Mouse (Mus musculus) adrenal gland (tissue): ENCODE measurements around the gene N4bp1.

ENCODE experiments used
- intact Hi-C: fragments of 180-260 bp; cut with DNase I; formaldehyde crosslinking; loops from one replicate; pipeline ENCODE4 v1.15.1; 2025
- long read RNA-seq, 2 experiments: library from polyadenylated mRNA; unstranded; transcript quantifications; one replicate each; pipeline ENCODE4 v2.0.0; 2020; ENCODE audit warnings: borderline replicate concordance in 1 of 2; ENCODE audit not compliant: insufficient replicate concordance in 1 of 2

Gene N4bp1
- long read RNA-seq, experiment 1, partial matches to known transcripts, result 3 of 10 reads
- long read RNA-seq, experiment 1, other reads (novel, unspliced or antisense), result 7 of 10 reads
- long read RNA-seq, experiment 2, full-length matches to known transcripts, result 1 of 8 reads
- long read RNA-seq, experiment 2, partial matches to known transcripts, result 2 of 8 reads
- long read RNA-seq, experiment 2, other reads (novel, unspliced or antisense), result 5 of 8 reads

GRCm38 (mm10) chr8:86884489-86885463 lies at the start of gene N4bp1:
TSS of gene N4bp1 (minus strand) at chr8:86885258.
- intact Hi-C loops, result loop anchor here (5.0 kb wide), 1 partner anchor 32 kb away; no protein-coding TSS in a partner anchor

DNA sequence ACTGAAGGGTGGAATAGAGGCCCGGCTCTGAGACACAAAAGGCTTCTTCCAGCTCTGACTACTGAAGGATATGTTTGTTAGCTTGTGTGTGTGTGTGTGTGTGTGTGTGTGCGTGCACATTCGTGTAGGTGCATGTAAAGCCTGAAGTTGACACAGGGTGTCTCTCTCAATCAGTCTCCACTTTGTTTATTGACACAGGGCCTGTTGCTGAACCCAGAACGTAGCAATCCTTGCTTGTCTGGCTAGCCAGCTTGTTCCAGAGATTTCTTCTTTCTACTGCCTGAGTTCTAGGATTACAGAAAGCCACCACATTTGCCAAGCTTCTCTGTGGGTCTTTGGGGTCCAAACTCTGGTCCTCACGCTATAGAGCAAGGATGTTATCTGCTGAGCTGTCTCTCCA lies 49.8 kb upstream of the N4bp1 start:
- intact Hi-C loops, result loop anchor here (1.0 to 10.0 kb wide), 3 partner anchors 280 to 601 kb away; partner anchors contain the start of gene Cbln1

GRCm38 (mm10) chr8:86934393-86934792 lies 49.3 kb upstream of the N4bp1 start:
- intact Hi-C loops, result loop anchor here (1.0 to 10.0 kb wide), 3 partner anchors 280 to 602 kb away; partner anchors contain the start of gene Cbln1

- intact Hi-C loops, result loop anchor here (1.0 to 10.0 kb wide), 3 partner anchors 281 to 602 kb away; partner anchors contain the start of gene Cbln1
Observed at GRCm38 (mm10) chr8:86933898-86934297, 48.8 kb upstream of the N4bp1 start.

GRCm38 (mm10) chr8:86926237-86926636 lies 41.2 kb upstream of the N4bp1 start:
- intact Hi-C loops, result no loop called here

DNA sequence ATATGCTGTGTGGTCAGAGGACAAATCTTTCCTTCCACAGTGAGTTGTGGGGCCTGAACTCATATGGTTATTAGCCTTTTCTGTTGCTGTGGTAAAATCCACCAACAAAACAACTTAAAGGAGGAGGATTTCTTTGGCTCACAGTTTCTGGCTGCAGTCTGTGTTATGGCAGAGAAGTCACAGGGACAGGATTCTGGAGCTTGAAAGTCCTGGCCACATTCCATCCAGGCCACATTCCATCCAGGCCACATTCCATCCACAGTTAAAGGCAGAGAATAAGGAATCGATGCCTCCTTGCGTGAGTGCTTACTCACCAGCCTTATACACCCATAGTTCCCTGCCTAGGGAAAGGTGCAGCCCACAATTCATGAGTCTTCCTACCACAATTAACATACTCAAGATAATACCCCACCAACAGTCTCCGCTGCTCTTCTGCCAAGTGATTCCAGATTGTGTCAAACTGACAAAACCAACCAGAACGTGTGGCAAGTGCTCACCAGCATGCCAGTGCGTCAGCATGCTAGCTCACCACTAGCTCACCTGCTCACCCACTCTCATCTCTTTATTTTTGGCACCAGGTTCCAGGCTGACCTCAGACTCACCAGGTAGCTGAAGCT lies 38.3 kb upstream of the N4bp1 start:
- intact Hi-C loops, result no loop called here

DNA sequence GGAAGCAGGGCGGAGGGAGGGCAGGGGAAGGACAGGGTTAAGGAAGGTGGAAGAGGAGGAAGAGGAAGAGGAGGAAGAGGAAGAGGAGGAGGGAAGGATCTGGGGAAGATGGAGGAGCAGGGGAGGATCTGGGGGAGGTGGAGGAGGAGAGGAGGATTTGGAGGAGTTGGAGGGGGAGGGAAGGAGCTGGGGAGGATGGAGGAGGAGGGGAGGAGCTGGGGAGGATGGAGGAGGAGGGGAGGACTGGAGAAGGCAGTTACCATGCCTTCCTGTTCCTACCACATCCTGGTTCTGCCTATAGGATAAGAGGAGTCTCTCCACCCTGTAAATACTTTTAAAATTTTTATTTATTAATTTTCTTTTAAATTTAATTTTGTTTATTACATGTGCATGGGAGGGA lies 37.6 kb upstream of the N4bp1 start:
- intact Hi-C loops, result no loop called here

- intact Hi-C loops, result no loop called here
Observed at GRCm38 (mm10) chr8:86922141-86922540, 37.1 kb upstream of the N4bp1 start.

GRCm38 (mm10) chr8:86920996-86921395 lies 35.9 kb upstream of the N4bp1 start:
- intact Hi-C loops, result no loop called here

GRCm38 (mm10) chr8:86920455-86920854 lies 35.4 kb upstream of the N4bp1 start:
- intact Hi-C loops, result no loop called here

- intact Hi-C loops, result no loop called here
Observed at GRCm38 (mm10) chr8:86920024-86920423, 35.0 kb upstream of the N4bp1 start.

DNA sequence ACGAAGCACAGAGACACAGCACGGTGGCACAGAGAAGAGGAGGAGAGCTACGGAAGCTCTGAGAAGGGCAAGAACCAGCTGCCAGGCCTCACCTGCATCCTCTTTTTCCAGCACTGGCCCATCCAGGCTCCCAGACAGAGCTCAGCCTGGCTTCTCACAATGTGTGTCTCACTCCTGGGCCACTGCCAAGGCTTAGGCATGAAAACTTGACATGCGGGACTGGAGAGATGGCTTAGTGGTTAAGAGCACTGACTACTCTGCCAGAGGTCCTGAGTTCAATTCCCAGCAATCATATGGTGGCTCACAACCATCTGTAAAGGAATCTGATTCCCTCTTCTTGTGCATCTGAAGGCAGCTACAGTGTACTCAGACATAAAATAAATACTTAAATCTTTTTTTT lies 34.2 kb upstream of the N4bp1 start:
- intact Hi-C loops, result no loop called here

GRCm38 (mm10) chr8:86918093-86918492 lies 33.0 kb upstream of the N4bp1 start:
- intact Hi-C loops, result no loop called here

DNA sequence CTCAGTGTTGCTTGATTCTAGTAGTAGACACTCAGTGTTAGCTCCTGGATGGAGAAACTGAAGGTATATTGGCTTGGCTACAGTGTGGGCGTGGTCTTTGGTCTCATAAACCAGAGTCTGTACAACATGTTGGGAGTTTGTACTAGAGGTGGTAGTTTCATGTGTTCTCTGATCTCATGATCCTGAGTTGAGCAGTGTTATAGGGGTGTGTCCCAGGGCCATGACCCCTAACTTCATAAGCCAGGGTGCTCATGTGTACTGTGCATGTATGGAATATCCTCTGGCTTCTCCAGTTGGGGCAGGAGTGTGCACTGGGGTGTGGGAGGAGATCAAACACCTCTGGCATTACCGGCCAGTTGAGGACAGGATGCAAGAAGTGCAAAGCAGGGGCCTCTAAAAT lies 32.6 kb upstream of the N4bp1 start:
- intact Hi-C loops, result no loop called here

- intact Hi-C loops, result no loop called here
Observed at GRCm38 (mm10) chr8:86916369-86916768, 31.3 kb upstream of the N4bp1 start.

DNA sequence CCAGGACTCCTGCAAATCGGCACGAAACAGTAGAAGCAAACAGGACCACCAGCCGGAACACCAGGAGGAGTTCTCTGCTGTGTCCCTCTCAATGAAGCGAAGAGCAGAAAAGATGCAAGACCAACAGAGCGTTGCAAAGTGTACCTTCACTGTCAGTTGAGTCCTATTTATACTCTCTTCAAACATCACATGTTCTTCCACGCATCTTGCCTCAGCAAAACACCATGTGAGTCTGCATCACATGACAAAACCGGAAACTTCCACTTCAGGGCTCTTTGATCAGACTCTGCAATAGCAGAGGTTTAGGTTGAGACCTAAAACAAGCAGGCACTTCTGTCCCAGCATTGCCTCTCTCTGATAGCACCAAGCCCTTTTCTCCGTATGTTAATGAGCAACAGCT lies 26.1 kb upstream of the N4bp1 start:
- intact Hi-C loops, result no loop called here

DNA sequence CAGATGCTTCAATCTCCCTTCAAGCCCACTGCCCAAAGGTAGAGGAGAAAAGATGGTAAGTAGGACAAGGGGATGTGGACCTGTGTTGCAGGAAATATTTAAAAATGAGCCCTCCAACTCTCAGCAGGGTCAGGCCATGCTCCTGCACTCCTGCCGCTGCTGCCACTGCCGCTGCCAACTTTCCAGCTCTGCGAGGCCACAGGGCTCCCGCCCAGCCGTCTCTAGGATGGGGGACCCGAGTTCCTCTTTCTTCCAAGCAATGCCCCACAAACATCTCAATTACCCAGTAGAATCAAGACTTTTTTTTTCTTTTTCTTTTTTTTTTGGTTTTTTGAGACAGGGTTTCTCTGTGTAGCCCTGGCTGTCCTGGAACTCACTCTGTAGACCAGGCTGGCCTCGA lies 25.2 kb upstream of the N4bp1 start:
- intact Hi-C loops, result no loop called here

DNA sequence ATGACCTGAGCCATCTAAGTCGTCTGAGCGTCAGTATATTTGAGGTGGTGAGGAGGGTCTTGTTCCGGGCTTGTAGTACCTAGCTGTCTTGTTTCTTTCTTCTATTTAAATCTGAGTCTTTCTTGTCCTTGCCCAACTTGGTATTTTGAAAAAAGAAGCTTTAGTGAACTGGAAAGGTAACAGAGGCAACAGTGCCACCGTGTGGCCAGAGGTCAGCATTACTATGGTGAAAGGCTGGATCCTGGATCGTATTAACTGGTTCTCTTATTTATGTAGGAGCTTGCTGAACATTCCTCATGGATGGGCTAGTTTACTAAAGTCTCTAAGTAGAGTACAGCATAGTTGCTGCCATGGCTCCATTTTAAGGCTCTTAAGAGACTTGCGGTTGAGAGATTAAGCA lies 23.5 kb upstream of the N4bp1 start:
- intact Hi-C loops, result loop anchor here (5.0 to 10.0 kb wide), 2 partner anchors 264 to 321 kb away; no protein-coding TSS in a partner anchor

DNA sequence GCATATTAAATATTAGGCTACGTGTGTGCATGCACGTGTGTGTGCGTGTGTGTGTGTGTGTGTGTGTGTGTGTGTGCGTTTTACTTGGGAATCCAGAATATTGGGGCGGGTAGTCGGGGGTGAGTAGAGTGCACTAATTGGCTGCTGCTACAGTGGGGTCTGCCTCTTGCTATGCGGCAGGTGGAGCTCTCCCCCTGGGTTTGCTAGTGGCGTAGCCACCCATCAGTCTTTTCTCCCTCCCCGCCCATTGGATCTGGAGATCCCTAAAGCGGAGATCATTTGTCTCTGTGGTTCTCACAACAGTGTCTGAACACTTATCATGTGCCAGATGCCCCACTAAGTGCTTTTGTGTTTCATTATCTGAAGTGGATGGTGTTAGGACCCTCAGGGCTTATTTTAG lies 19.9 kb upstream of the N4bp1 start:
- intact Hi-C loops, result loop anchor here (5.0 to 10.0 kb wide), 2 partner anchors 260 to 318 kb away; no protein-coding TSS in a partner anchor

- intact Hi-C loops, result loop anchor here (2.0 to 10.0 kb wide), 2 partner anchors 94 to 258 kb away; no protein-coding TSS in a partner anchor
Observed at GRCm38 (mm10) chr8:86903104-86903503, 18.0 kb upstream of the N4bp1 start.

DNA sequence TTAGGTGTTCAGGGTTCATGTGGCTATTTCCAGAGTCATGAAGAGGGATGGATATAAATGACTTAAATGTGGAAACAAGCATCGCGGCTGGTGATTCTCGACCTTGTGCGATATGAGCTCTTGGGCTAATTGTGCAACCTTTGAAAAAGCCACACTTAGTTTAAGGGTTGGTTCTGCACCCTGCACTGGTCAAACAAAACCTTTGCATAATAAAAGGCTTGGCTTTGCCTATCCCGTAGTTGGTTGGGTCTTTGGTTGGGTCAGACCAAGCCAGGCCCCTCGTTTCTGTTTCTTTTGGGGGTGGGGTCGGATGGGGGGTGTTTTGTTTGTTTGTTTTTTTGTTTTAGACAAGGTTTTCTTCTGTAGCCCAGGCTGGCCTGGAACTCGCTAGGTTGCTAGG lies 17.6 kb upstream of the N4bp1 start:
- intact Hi-C loops, result loop anchor here (2.0 to 10.0 kb wide), 2 partner anchors 94 to 258 kb away; no protein-coding TSS in a partner anchor
